Mouse (Mus musculus): ENCODE data around the gene Gphb5. TPM values are rescaled to one million over a fixed set of nuclear protein-coding genes. Genes with fewer than 3 reads are reported as not detected.
"Not testable (repeated sequence)": the region's sequence is repeated elsewhere in the genome, so short reads cannot be mapped to it uniquely, and the experiment has no call there.

Gene Gphb5
- polyA plus RNA-seq, 1 experiment from 2014 or later, result not detected

DNA sequence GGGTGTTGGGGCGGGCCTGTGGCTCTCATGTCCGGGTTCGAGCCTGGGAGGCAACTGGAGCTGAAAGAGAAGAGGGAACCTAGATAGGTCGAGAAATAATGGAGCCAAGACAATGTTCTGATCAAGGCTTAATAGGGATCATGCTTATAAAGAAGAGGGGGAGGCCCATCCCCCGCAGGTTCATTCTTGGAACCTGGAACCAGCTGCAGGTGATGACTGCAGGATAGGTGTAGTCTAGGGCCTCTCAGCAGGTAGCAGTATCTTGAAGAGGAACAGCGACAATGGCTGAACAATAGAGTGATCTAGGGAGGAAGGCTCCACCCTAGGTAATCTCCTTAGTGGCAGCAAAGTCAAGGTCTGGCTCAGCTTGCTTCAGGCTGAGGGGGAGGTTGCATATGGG is 15.8 kb upstream of the Gphb5 start:
- not testable (repeated sequence) for H3K9ac ChIP-seq; ATAC-seq (ENCODE audit: insufficient read depth, low FRiP score, low read depth)

DNA sequence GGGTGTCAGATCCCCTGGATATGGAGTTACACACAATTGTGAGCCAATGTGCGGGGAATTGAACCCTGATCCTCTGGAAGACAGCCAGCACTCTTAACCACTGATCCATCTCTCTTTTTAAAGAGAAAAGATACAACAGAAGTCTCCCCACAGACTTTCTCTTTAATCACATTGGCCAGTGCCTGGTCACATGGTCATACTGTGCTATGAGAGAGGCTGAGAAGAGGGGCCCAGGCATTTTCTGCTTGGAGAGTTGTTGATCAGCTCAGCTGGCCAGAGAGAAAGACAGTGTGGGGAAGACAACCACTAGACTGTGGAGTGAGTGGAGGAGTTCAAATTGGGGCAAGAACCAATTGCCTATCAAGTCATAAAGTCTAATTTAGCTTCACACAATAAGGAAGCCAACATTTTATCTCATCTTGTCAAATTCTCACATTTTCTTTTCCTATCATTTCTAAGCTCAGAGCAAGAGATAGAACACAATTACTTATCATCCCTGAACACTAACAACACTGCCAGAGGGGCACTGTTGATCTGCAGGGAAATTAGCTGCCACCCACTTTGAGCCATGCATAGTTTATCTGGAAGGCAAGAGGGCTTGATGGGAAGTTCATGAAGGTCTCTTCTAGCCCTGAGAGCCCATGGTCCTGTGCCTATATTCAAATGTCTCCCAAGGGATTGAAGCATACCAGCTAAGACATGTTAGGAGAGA is 13.3 kb upstream of the Gphb5 start:
- Histone ChIP-seq H3K9ac (no peak overlapping the region), H3K4me1 (no peaks in the 10 kb centered on the region), H3K36me3 (no peaks in the 10 kb centered on the region), H3K9me3 (no peaks in the 10 kb centered on the region), H3K27ac (no peak overlapping the region), H3K27me3 (replicated peaks) (no peaks in the 10 kb centered on the region), H3K4me3 (replicated peaks) (no peak overlapping the region), H3K4me2 (no peak overlapping the region)
- ATAC-seq (ENCODE audit: insufficient read depth, low FRiP score, low read depth), result no peak
- 85% methylated on average over 1 of the region's 1 CpGs for WGBS

More for the DNA sequence above, 15.8 kb upstream of the Gphb5 start:
- H3K4me3 ChIP-seq (replicated peaks); H3K27ac ChIP-seq; H3K4me1 ChIP-seq; H3K9me3 ChIP-seq; H3K36me3 ChIP-seq; H3K4me2 ChIP-seq; H3K27me3 ChIP-seq (replicated peaks): not testable (repeated sequence)
- 81% methylated on average over 6 of the region's 6 CpGs for WGBS

DNA sequence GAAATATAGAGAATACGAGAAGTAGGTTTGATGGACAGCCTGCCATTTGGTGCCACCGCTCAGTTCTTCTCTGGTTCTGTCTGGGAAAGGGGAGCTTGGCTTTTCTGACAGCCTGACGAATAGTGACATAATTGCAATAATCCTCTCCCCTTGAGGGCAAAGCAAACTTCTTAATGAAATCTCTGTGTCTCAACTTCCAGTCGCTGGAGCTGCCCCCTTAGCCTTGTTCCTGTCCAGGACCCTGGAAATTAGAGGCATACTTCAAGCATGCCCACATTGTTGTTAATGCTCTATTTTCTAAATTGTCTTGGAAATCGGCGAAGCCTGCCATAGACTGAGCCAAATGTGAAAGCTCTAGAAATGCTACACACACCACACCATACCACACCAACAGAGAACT is 12.1 kb upstream of the Gphb5 start:
- ATAC-seq (ENCODE audit: insufficient read depth, low FRiP score, low read depth), result no peak
- 74% methylated on average over 6 of the region's 6 CpGs for WGBS
- H3K4me1 ChIP-seq, result no peaks in the 10 kb centered on the region

DNA sequence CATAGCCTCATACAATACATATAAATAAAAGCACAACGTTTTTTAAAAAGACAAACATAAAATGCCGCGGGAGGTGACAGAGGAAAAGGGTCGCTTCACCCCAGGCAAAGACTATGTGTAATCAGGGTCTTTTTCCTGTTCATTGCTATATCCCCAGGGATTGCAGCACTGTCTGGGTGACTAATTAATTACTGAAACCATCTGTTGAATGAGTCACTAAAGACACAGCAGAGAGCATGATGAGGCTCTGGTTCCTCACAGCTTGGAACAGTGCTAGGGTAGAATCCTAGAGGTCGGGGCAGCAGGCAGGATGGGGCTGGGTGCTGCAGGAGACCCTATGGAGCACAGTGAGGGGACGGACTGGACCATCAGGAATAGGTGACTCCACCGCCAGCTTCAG is 9.3 kb upstream of the Gphb5 start:
- H3K4me3 ChIP-seq (replicated peaks), result no peak overlapping the region
- H3K4me2 ChIP-seq, result no peak overlapping the region
- H3K36me3 ChIP-seq, result no peaks in the 10 kb centered on the region
- ATAC-seq (ENCODE audit: insufficient read depth, low FRiP score, low read depth), result no peak
- no peak overlapping the region for H3K9ac ChIP-seq
- 76% methylated on average over 7 of the region's 7 CpGs for WGBS
- H3K4me1 ChIP-seq, result no peaks in the 10 kb centered on the region
- no peaks in the 10 kb centered on the region for H3K27me3 ChIP-seq (replicated peaks)
- no peaks in the 10 kb centered on the region for H3K9me3 ChIP-seq
- H3K27ac ChIP-seq, result no peak overlapping the region

More for the DNA sequence above, 12.1 kb upstream of the Gphb5 start:
- Histone ChIP-seq H3K27ac (no peak overlapping the region), H3K4me3 (replicated peaks) (no peak overlapping the region), H3K27me3 (replicated peaks) (no peaks in the 10 kb centered on the region), H3K9me3 (no peaks in the 10 kb centered on the region), H3K36me3 (no peaks in the 10 kb centered on the region), H3K4me2 (no peak overlapping the region), H3K9ac (no peak overlapping the region)

DNA sequence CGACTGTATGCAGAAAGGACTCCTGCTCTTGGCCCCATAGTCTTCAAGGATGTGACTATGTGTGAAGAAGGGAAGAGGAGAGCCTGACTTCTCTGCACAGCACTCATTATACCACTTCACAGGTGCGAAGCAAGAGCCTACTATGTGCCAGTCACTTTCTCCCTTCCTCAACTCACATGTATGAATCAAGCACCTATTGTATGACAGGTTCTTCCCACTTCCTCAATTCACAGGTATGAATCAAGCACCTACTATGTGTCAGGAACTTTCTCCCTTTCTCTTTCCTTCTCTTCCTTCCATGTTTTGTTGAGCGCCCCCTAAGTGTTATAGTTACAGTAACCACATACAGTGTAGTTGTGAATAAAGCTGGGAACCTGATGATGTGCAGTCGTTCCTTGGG is 8.2 kb upstream of the Gphb5 start:
- Histone ChIP-seq H3K27ac (no peak overlapping the region), H3K4me1 (no peaks in the 10 kb centered on the region), H3K4me2 (no peak overlapping the region), H3K4me3 (replicated peaks) (no peak overlapping the region), H3K9ac (no peak overlapping the region), H3K27me3 (replicated peaks) (no peaks in the 10 kb centered on the region), H3K36me3 (no peaks in the 10 kb centered on the region), H3K9me3 (no peaks in the 10 kb centered on the region)
- ATAC-seq (ENCODE audit: insufficient read depth, low FRiP score, low read depth), result no peak
- 86% methylated on average over 4 of the region's 4 CpGs for WGBS

DNA sequence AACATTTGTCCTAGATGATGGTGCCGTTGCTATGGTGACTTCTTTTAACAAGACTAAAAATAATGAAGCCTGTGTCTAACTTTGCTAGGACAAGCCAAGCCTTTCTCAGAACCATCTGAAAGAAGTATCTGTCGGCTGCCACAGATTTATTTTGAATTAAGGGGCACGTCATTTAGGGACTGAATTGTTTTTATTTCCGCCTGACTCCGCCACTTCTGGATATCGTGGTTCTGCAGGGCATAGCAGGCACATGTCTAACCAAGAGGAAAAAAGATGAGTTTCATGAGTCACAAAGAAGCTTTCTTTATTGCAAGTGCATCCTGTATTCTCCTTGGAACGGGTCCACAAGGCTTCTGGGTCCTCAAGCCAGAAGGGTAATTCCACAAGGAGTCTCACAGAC is 7.8 kb upstream of the Gphb5 start:
- 64% methylated on average over 7 of the region's 7 CpGs for WGBS

DNA sequence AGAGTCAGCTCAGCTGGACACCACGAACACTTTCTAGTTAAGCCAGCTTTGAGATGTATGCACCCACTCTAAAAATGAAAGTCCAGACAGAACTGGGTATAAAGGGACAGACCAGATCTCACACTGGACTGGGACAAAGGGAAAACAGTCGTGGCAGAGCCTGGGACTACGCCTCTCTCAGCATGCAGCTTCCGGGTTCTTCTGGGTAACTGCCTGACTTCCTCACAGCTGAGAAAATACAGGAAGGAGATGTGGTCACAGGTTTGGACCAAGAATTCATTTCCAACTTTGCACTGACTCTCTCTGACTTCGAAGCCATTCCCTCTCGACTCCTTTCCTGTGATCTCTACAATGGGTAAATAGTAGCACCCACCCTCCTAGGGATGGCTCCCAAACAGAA is 1.6 kb downstream of the Gphb5 start:
- no peak overlapping the region for H3K9ac ChIP-seq
- ATAC-seq (ENCODE audit: insufficient read depth, low FRiP score, low read depth), result no peak
- WGBS, result 78% methylated on average over 6 of the region's 6 CpGs

More for the DNA sequence above, 7.8 kb upstream of the Gphb5 start:
- Histone ChIP-seq H3K27ac (no peak overlapping the region), H3K27me3 (replicated peaks) (no peaks in the 10 kb centered on the region), H3K4me3 (replicated peaks) (no peak overlapping the region), H3K9me3 (no peaks in the 10 kb centered on the region), H3K36me3 (no peaks in the 10 kb centered on the region), H3K4me2 (no peak overlapping the region), H3K4me1 (no peaks in the 10 kb centered on the region), H3K9ac (no peak overlapping the region)
- ATAC-seq (ENCODE audit: insufficient read depth, low FRiP score, low read depth), result no peak

DNA sequence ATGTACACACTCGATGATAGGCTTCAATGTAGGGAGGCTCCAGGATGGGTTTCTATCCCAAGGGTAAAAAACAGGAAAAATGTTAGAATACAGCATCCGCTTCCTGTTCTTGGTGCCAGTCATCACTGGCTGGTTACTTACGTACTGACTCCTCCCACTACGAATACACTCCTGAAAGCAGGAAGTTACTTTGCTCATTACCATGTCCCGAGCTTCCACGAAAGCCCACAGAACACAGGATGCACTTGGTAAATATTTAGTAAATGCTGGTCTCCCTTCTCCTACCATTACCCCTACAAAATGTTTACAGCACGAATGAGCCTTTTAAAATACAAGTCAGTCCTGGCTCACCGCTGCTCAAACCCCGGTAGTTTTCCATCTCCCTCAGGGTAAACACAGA is 3.6 kb downstream of the Gphb5 start:
- H3K4me3 ChIP-seq (replicated peaks), result no peak overlapping the region
- H3K36me3 ChIP-seq, result no peaks in the 10 kb centered on the region
- H3K27ac ChIP-seq, result no peak overlapping the region
- H3K9me3 ChIP-seq, result no peaks in the 10 kb centered on the region
- 62% methylated on average over 9 of the region's 9 CpGs for WGBS
- H3K9ac ChIP-seq, result no peak overlapping the region
- no peaks in the 10 kb centered on the region for H3K27me3 ChIP-seq (replicated peaks)
- H3K4me2 ChIP-seq, result no peak overlapping the region
- no peaks in the 10 kb centered on the region for H3K4me1 ChIP-seq
- ATAC-seq (ENCODE audit: insufficient read depth, low FRiP score, low read depth), result no peak

More for the DNA sequence above, 1.6 kb downstream of the Gphb5 start:
- Histone ChIP-seq H3K36me3 (no peaks in the 10 kb centered on the region), H3K4me2 (no peak overlapping the region), H3K27ac (no peak overlapping the region), H3K4me1 (no peaks in the 10 kb centered on the region), H3K27me3 (replicated peaks) (no peaks in the 10 kb centered on the region), H3K9me3 (no peaks in the 10 kb centered on the region), H3K4me3 (replicated peaks) (no peak overlapping the region)

DNA sequence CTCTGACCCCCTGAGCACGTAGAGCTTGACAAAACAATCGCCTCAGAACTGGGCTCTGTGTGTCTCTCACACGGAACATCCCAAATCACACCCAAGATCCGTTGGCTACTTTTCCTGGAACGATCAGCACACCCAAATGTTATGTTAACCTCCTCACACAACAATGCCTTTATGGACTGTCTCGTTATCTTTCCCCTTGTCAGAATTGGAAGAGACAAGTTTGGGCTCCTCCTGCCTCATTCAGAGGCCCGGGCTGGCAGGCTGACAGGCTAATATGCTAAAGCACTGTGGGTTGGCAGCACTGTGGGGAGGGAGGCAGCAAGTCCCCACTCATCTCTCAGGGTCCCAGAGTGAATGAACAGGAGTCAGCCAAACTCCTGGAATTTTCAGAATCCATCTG is 19.5 kb downstream of the Gphb5 start:
- H3K36me3 ChIP-seq, result no peaks in the 10 kb centered on the region
- H3K4me1 ChIP-seq, result no peaks in the 10 kb centered on the region
- no peak overlapping the region for H3K4me3 ChIP-seq (replicated peaks)
- H3K4me2 ChIP-seq, result no peak overlapping the region
- no peak overlapping the region for H3K27ac ChIP-seq
- H3K9ac ChIP-seq, result no peak overlapping the region
- no peaks in the 10 kb centered on the region for H3K9me3 ChIP-seq
- no peak for ATAC-seq (ENCODE audit: insufficient read depth, low FRiP score, low read depth)
- 33% methylated on average over 7 of the region's 7 CpGs for WGBS
- no peaks in the 10 kb centered on the region for H3K27me3 ChIP-seq (replicated peaks)

DNA sequence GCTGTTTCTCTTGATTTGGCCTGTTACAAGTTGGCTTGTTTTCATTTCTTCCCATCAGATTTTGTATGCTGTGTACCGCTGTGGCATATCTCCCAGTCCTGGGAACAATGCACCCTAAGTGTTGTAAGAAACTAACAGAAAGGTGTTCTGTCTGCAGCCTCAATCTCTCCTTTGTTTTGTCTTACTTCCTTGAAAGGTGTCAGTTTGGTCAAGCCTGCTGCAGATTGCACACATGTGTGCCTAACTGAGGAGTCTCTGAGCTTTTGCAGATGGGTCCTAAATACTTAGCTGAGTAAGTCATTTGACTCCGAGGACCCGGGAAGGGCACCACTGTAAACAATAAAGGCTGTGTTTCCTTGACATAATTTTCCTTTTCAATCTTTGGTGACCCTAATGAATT is 20.0 kb downstream of the Gphb5 start:
- H3K4me1 ChIP-seq, result no peaks in the 10 kb centered on the region
- no peak for ATAC-seq (ENCODE audit: insufficient read depth, low FRiP score, low read depth)

DNA sequence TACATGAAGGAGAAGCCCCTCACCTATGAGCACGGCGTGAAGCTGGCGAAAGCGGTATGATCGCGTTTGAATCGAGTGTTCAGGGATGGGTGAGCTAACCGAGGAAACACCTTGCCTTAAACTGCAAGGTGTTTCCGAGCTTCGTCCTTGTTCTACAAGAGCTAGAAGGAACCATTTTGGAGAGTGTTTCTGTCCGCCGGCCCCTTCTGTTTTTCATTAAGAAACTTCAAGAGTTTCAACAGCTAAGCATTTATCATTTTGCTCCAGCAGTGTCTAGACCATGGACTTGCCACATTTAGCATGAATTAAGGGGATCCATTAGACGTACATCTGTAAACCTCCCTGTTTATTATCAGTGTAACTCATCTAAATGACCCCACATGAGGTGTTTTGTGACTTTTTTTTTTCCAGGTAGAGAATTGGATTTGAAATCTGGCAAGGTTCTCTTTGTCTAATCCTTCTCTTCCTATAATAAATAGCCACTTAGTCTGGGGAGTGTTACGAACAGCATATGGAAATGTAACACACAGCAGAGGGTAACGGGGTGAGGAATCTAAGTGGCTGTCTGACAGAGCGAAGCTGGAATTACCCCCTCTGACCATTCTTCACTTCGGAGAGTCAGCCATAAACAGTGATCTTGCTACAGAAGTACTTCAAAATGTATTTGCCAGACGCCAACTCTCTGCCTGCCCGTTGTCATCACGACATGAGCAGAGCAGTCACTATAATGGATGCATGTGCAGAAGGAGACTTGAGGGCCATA is 22.4 kb downstream of the Gphb5 start:
- no peak overlapping the region for H3K27ac ChIP-seq
- no peak overlapping the region for H3K4me3 ChIP-seq (replicated peaks)
- H3K9ac ChIP-seq, result no peak overlapping the region
- no peak for ATAC-seq (ENCODE audit: insufficient read depth, low FRiP score, low read depth)
- no peaks in the 10 kb centered on the region for H3K36me3 ChIP-seq
- no peak overlapping the region for H3K4me2 ChIP-seq
- H3K9me3 ChIP-seq, result no peaks in the 10 kb centered on the region
- no peaks in the 10 kb centered on the region for H3K4me1 ChIP-seq
- 60% methylated on average over 20 of the region's 20 CpGs for WGBS
- no peaks in the 10 kb centered on the region for H3K27me3 ChIP-seq (replicated peaks)

More for the DNA sequence above, 20.0 kb downstream of the Gphb5 start:
- Histone ChIP-seq H3K36me3 (no peaks in the 10 kb centered on the region), H3K27me3 (replicated peaks) (no peaks in the 10 kb centered on the region), H3K4me2 (no peak overlapping the region), H3K9ac (no peak overlapping the region), H3K27ac (no peak overlapping the region), H3K4me3 (replicated peaks) (no peak overlapping the region), H3K9me3 (no peaks in the 10 kb centered on the region)
- WGBS, result 49% methylated on average over 3 of the region's 3 CpGs

DNA sequence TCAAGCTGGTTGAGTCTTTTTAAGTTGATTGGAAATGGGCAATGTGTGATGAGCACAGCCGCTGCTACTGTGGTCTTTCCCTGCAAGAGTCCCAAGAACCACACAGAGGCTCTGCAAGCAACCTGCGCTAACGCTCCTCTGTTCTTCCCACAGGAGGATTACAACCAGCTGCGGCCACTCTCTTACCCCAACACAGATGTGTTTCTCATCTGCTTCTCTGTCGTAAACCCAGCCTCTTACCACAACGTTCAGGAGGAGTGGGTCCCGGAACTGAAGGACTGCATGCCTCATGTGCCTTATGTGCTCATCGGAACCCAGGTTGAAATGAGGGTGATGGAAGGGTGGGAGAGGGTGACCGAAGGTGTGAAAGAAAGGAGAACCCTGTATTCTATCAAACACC is 25.1 kb downstream of the Gphb5 start:
- H3K36me3 ChIP-seq, result no peaks in the 10 kb centered on the region
- ATAC-seq (ENCODE audit: insufficient read depth, low FRiP score, low read depth), result no peak
- WGBS, result 78% methylated on average over 9 of the region's 9 CpGs
- H3K9ac ChIP-seq, result no peak overlapping the region
- no peaks in the 10 kb centered on the region for H3K27me3 ChIP-seq (replicated peaks)
- H3K4me3 ChIP-seq (replicated peaks), result no peak overlapping the region
- no peaks in the 10 kb centered on the region for H3K9me3 ChIP-seq
- H3K27ac ChIP-seq, result no peak overlapping the region
- H3K4me1 ChIP-seq, result no peaks in the 10 kb centered on the region
- H3K4me2 ChIP-seq, result no peak overlapping the region

Measured in stomach, embryonic 15.5 days (tissue).